Mouse (Mus musculus) heart, embryonic 13.5 days (tissue): Measurements from ENCODE around the gene Rnf150. TPM values are rescaled to one million over a fixed set of nuclear protein-coding genes. Genes with fewer than 3 reads are reported as not detected.
A peak's percentile ranks its signal among the peaks of the same experiment; 100 is the strongest.

Experiments used
- ATAC-seq: fragments of 200-750 bp; cut with Nextera tagmentation; 2 replicates; pipeline ENCODE4 v1.8.0; 2017; ENCODE audit warnings: moderate TSS enrichment; ENCODE audit not compliant: insufficient number of reproducible peaks, low FRiP score, low TSS enrichment; ENCODE audit errors: extremely low read depth
- H3K27ac ChIP-seq: fragments of 300-500 bp; sonication (generic); replicated peaks from 2 replicates; pipeline ENCODE4 v1.5.1; 2015; ENCODE audit warnings: moderate library complexity, mild to moderate bottlenecking, inconsistent platforms
- H3K27me3 ChIP-seq: fragments of 300-500 bp; sonication (generic); replicated peaks from 2 replicates; pipeline ENCODE4 v1.6.1; 2015; ENCODE audit warnings: mild to moderate bottlenecking, inconsistent platforms
- H3K36me3 ChIP-seq: fragments of 300-500 bp; sonication (generic); 2 replicates; pipeline ENCODE4 v1.6.1; 2015; ENCODE audit warnings: mild to moderate bottlenecking, inconsistent platforms
- H3K4me1 ChIP-seq: fragments of 300-500 bp; sonication (generic); 2 replicates; pipeline ENCODE4 v1.6.1; 2015; ENCODE audit warnings: inconsistent platforms
- H3K4me2 ChIP-seq: fragments of 300-500 bp; sonication (generic); 2 replicates; pipeline ENCODE4 v1.6.1; 2015; ENCODE audit warnings: inconsistent platforms, mild to moderate bottlenecking, moderate library complexity
- H3K4me3 ChIP-seq: fragments of 300-500 bp; sonication (generic); 2 replicates; pipeline ENCODE4 v1.5.1; 2015; ENCODE audit warnings: moderate library complexity, mild to moderate bottlenecking, inconsistent platforms
- H3K9ac ChIP-seq: fragments of 300-500 bp; sonication (generic); 2 replicates; pipeline ENCODE4 v1.6.1; 2015; ENCODE audit warnings: inconsistent platforms, mild to moderate bottlenecking, moderate library complexity
- H3K9me3 ChIP-seq: fragments of 300-500 bp; sonication (generic); 2 replicates; pipeline ENCODE4 v1.6.1; 2016; ENCODE audit warnings: inconsistent platforms
- WGBS: fragments of 180-500 bp; shearing (Covaris S2); methylation state at CpG from one replicate; pipeline ENCODE4 v1.1.7; 2015; ENCODE audit warnings: mixed read lengths; 5-methylcytosine and 5-hydroxymethylcytosine counted together
- polyA plus RNA-seq: library from polyadenylated mRNA; unstranded; fragments of >200 nt; fragmentation: Nextera tagmentation; extraction: Ambion mirVana; gene quantifications from 2 replicates; pipeline ENCODE4 v1.2.1, GENCODE M21; 2015

Rnf150 gene
- polyA plus RNA-seq, 1 experiment from 2014 or later: 0.64 TPM

- H3K36me3 ChIP-seq: no peaks in the 10 kb centered on the region
- ATAC-seq: no peak
- peaks cover 24% of the 10 kb centered on the region for H3K4me1 ChIP-seq
- 79% methylated on average over 10 of the region's 10 CpGs for WGBS
- H3K27me3 ChIP-seq: no peaks in the 10 kb centered on the region
- H3K27ac ChIP-seq: no peak overlapping the region
- no peak overlapping the region for H3K4me3 ChIP-seq
- H3K9ac ChIP-seq: no peak overlapping the region
- H3K4me2 ChIP-seq: no peak overlapping the region
- no peaks in the 10 kb centered on the region for H3K9me3 ChIP-seq
These were observed 26.0 kb downstream of the Rnf150 start for GRCm38 (mm10) chr8:82889062-82889720.

GRCm38 (mm10) chr8:82895091-82895490 lies 31.9 kb downstream of the Rnf150 start:
- 73% methylated on average over 4 of the region's 4 CpGs for WGBS
- Histone ChIP-seq H3K27ac (no peak overlapping the region), H3K4me3 (no peak overlapping the region), H3K27me3 (no peaks in the 10 kb centered on the region), H3K9ac (no peak overlapping the region), H3K4me2 (no peak overlapping the region), H3K9me3 (no peaks in the 10 kb centered on the region), H3K4me1 (peaks cover 25% of the 10 kb centered on the region), H3K36me3 (no peaks in the 10 kb centered on the region)
- no peak for ATAC-seq

- Histone ChIP-seq H3K27ac (no peak overlapping the region), H3K36me3 (no peaks in the 10 kb centered on the region), H3K4me1 (peaks cover 25% of the 10 kb centered on the region), H3K4me3 (no peak overlapping the region), H3K9ac (no peak overlapping the region), H3K9me3 (no peaks in the 10 kb centered on the region), H3K27me3 (no peaks in the 10 kb centered on the region), H3K4me2 (no peak overlapping the region)
- no peak for ATAC-seq
- 77% methylated on average over 2 of the region's 2 CpGs for WGBS
These were observed 33.6 kb downstream of the Rnf150 start for GRCm38 (mm10) chr8:82896796-82897195.

GRCm38 (mm10) chr8:82897628-82898458 lies 34.7 kb downstream of the Rnf150 start:
- Histone ChIP-seq H3K4me2 (no peak overlapping the region), H3K36me3 (no peaks in the 10 kb centered on the region), H3K9me3 (no peaks in the 10 kb centered on the region), H3K4me1 (peaks cover 26% of the 10 kb centered on the region), H3K9ac (no peak overlapping the region), H3K27ac (no peak overlapping the region; the same call in 1 of the 2 replicates), H3K4me3 (no peak overlapping the region), H3K27me3 (no peaks in the 10 kb centered on the region)
- WGBS: 68% methylated on average over 3 of the region's 3 CpGs
- no peak for ATAC-seq

- 75% methylated on average over 8 of the region's 8 CpGs for WGBS
- Histone ChIP-seq H3K4me3 (no peak overlapping the region), H3K36me3 (no peaks in the 10 kb centered on the region), H3K27ac (no peak overlapping the region), H3K9me3 (no peaks in the 10 kb centered on the region), H3K27me3 (no peaks in the 10 kb centered on the region), H3K9ac (no peak overlapping the region), H3K4me1 (peaks cover 26% of the 10 kb centered on the region), H3K4me2 (no peak overlapping the region)
- no peak for ATAC-seq
These were observed 35.3 kb downstream of the Rnf150 start for GRCm38 (mm10) chr8:82898459-82898841.

GRCm38 (mm10) chr8:82900958-82901357 lies 37.8 kb downstream of the Rnf150 start:
- Histone ChIP-seq H3K9ac (no peak overlapping the region), H3K4me1 (peaks cover 48% of the 10 kb centered on the region), H3K27ac (no peak overlapping the region), H3K27me3 (no peaks in the 10 kb centered on the region), H3K4me3 (no peak overlapping the region), H3K9me3 (no peaks in the 10 kb centered on the region), H3K4me2 (no peak overlapping the region), H3K36me3 (no peaks in the 10 kb centered on the region)
- 79% methylated on average over 4 of the region's 4 CpGs for WGBS
- no peak for ATAC-seq

GRCm38 (mm10) chr8:82901549-82902138 lies 38.5 kb downstream of the Rnf150 start:
- no peaks in the 10 kb centered on the region for H3K27me3 ChIP-seq
- ATAC-seq: no peak
- WGBS: 86% methylated on average over 12 of the region's 12 CpGs
- H3K4me1 ChIP-seq: peaks cover 55% of the 10 kb centered on the region
- H3K27ac ChIP-seq: no peak overlapping the region
- no peaks in the 10 kb centered on the region for H3K36me3 ChIP-seq
- H3K4me2 ChIP-seq: no peak overlapping the region
- H3K9me3 ChIP-seq: no peaks in the 10 kb centered on the region
- no peak overlapping the region for H3K9ac ChIP-seq
- H3K4me3 ChIP-seq: no peak overlapping the region

GRCm38 (mm10) chr8:82903497-82903896 lies 40.3 kb downstream of the Rnf150 start:
- Histone ChIP-seq H3K27ac (no peak overlapping the region), H3K36me3 (no peaks in the 10 kb centered on the region), H3K9ac (no peak overlapping the region), H3K9me3 (no peaks in the 10 kb centered on the region), H3K4me1 (peaks cover 54% of the 10 kb centered on the region), H3K27me3 (no peaks in the 10 kb centered on the region), H3K4me3 (no peak overlapping the region), H3K4me2 (no peak overlapping the region)
- ATAC-seq: no peak
- WGBS: 33% methylated on average over 3 of the region's 3 CpGs

GRCm38 (mm10) chr8:82907271-82907670 lies 44.1 kb downstream of the Rnf150 start:
- WGBS: 57% methylated on average over 3 of the region's 3 CpGs
- H3K36me3 ChIP-seq: no peaks in the 10 kb centered on the region
- H3K4me1 ChIP-seq: peaks cover 50% of the 10 kb centered on the region
- no peak overlapping the region for H3K9ac ChIP-seq
- no peak overlapping the region for H3K4me2 ChIP-seq
- H3K4me3 ChIP-seq: no peak overlapping the region
- H3K27me3 ChIP-seq: no peaks in the 10 kb centered on the region
- H3K9me3 ChIP-seq: no peaks in the 10 kb centered on the region
- peak overlapping the region; percentile 36 for H3K27ac ChIP-seq
- no peak for ATAC-seq

- H3K4me2 ChIP-seq: no peak overlapping the region
- peaks cover 14% of the 10 kb centered on the region for H3K4me1 ChIP-seq
- no peaks in the 10 kb centered on the region for H3K27me3 ChIP-seq
- no peaks in the 10 kb centered on the region for H3K36me3 ChIP-seq
- no peak overlapping the region for H3K9ac ChIP-seq
- no peaks in the 10 kb centered on the region for H3K9me3 ChIP-seq
- no peak for ATAC-seq
- no peak overlapping the region for H3K27ac ChIP-seq
- H3K4me3 ChIP-seq: no peak overlapping the region
These were observed 48.3 kb downstream of the Rnf150 start for GRCm38 (mm10) chr8:82911436-82911835.

GRCm38 (mm10) chr8:82912282-82912681 lies 49.1 kb downstream of the Rnf150 start:
- peaks cover 10% of the 10 kb centered on the region for H3K4me1 ChIP-seq
- no peak overlapping the region for H3K4me2 ChIP-seq
- H3K9ac ChIP-seq: no peak overlapping the region
- whole genome bisulfite sequencing: 79% methylated on average over 4 of the region's 4 CpGs
- no peaks in the 10 kb centered on the region for H3K9me3 ChIP-seq
- no peak overlapping the region for H3K27ac ChIP-seq
- no peaks in the 10 kb centered on the region for H3K27me3 ChIP-seq
- no peak for ATAC-seq
- H3K36me3 ChIP-seq: no peaks in the 10 kb centered on the region
- H3K4me3 ChIP-seq: no peak overlapping the region
